Mouse (Mus musculus) C2C12 (cell line): Measurements from ENCODE around the gene Mov10. TPM values are rescaled to one million over a fixed set of nuclear protein-coding genes. Genes with fewer than 3 reads are reported as not detected.
A peak's percentile ranks its signal among the peaks of the same experiment; 100 is the strongest.
"Not testable (repeated sequence)": the region's sequence is repeated elsewhere in the genome, so short reads cannot be mapped to it uniquely, and the experiment has no call there.

Experiments used
- H3K27me3 ChIP-seq: one replicate; pipeline ENCODE4 v1.6.1; 2011; ENCODE audit not compliant: control insufficient read depth, insufficient read depth, insufficient read length
- H3K36me3 ChIP-seq: one replicate; pipeline ENCODE4 v1.6.1; 2011; ENCODE audit not compliant: control insufficient read depth, insufficient read depth
- H3K4me3 ChIP-seq: one replicate; pipeline ENCODE4 v1.5.1; 2011; ENCODE audit warnings: mild to moderate bottlenecking, control low read depth; ENCODE audit not compliant: poor library complexity, insufficient read depth, severe bottlenecking
- H3K79me2 ChIP-seq: one replicate; pipeline ENCODE4 v1.6.1; 2011; ENCODE audit not compliant: control insufficient read depth, insufficient read depth
- H3K79me3 ChIP-seq: one replicate; pipeline ENCODE4 v1.6.1; 2011; ENCODE audit warnings: low read depth, control low read depth
- H3ac ChIP-seq: one replicate; pipeline ENCODE3; 2011; ENCODE audit warnings: low read depth; ENCODE audit not compliant: control insufficient read depth, insufficient read length
- CEBPB ChIP-seq: IDR thresholded peaks from one replicate; pipeline ENCODE4 v1.6.1; 2011; ENCODE audit warnings: low read depth, mild to moderate bottlenecking, control low read depth, moderate library complexity
- CTCF ChIP-seq: IDR thresholded peaks from one replicate; pipeline ENCODE4 v1.5.1; 2011; ENCODE audit not compliant: control insufficient read depth, insufficient read depth, insufficient read length
- FOSL1 ChIP-seq: IDR thresholded peaks from one replicate; pipeline ENCODE4 v1.8.0; 2011; ENCODE audit warnings: mild to moderate bottlenecking, low read length; ENCODE audit not compliant: poor library complexity, insufficient read depth, severe bottlenecking
- MAX ChIP-seq: IDR thresholded peaks from one replicate; pipeline ENCODE4 v1.6.1; 2011; ENCODE audit warnings: mild to moderate bottlenecking, control low read depth
- MYOD1 ChIP-seq: IDR thresholded peaks from one replicate; pipeline ENCODE4 v1.6.1; 2011; ENCODE audit warnings: low read depth; ENCODE audit not compliant: control insufficient read depth, insufficient read length
- MYOG ChIP-seq: IDR thresholded peaks from one replicate; pipeline ENCODE4 v1.6.1; 2011; ENCODE audit not compliant: control insufficient read depth, insufficient read length; ENCODE audit errors: extremely low read depth
- USF1 ChIP-seq: IDR thresholded peaks from one replicate; pipeline ENCODE4 v1.6.1; 2011; ENCODE audit warnings: low read depth, mild to moderate bottlenecking, control low read depth, moderate library complexity
- long read RNA-seq, 2 experiments: library from polyadenylated mRNA; unstranded; transcript quantifications; one replicate each; pipeline ENCODE4 v2.0.0; 2019 to 2020
- polyA plus RNA-seq: library from polyadenylated mRNA; unstranded; fragments of >200 nt; fragmentation: generic; extraction: Trizol; gene quantifications from one replicate; pipeline ENCODE4 v1.2.1, GENCODE M21; 2012; ENCODE audit warnings: missing spikeins

Mov10 gene
- polyA plus RNA-seq: 9.3 TPM
- long read RNA-seq, experiment 1, partial matches to known transcripts: 7 of 9 reads
- long read RNA-seq, experiment 1, other reads (novel, unspliced or antisense): 2 of 9 reads
- long read RNA-seq, experiment 2, transcript Mov10-207 (21 exons, 3,460 nt): major isoform, 6 of 41 reads
- long read RNA-seq, experiment 2, partial matches to known transcripts: 33 of 41 reads
- long read RNA-seq, experiment 2, other reads (novel, unspliced or antisense): 2 of 41 reads

- TF ChIP-seq USF1 (no peak), MYOG (no peak), MYOD1 (no peak), FOSL1 (no peak), CTCF (no peak), MAX (no peak), CEBPB (no peak)
- no peaks in the 10 kb centered on the region for H3K79me3 ChIP-seq
- peaks cover 7% of the 10 kb centered on the region for H3K36me3 ChIP-seq
- no peaks in the 10 kb centered on the region for H3K79me2 ChIP-seq
- peak within 1 kb of the TSS; percentile 71 for H3K4me3 ChIP-seq
- H3K27me3 ChIP-seq: no peaks in the 10 kb centered on the region
- peak within 1 kb of the TSS; percentile 93 for H3ac ChIP-seq
Observed at GRCm38 (mm10) chr3:104817991-104818748, at the start of gene Mov10. Gene Mov10 (minus strand): TSS chr3:104818563.

GRCm38 (mm10) chr3:104866674-104867073 lies 48.3 kb upstream of the Mov10 start:
- Histone ChIP-seq H3K79me3 (peaks cover 40% of the 10 kb centered on the region), H3K36me3 (peaks cover 14% of the 10 kb centered on the region), H3K79me2 (peaks cover 57% of the 10 kb centered on the region)
- not testable (repeated sequence) for H3ac ChIP-seq, H3K4me3 ChIP-seq, H3K27me3 ChIP-seq

GRCm38 (mm10) chr3:104865341-104865788 lies 47.0 kb upstream of the Mov10 start:
- Histone ChIP-seq H3K4me3 (peak overlapping the region; percentile 91), H3K27me3 (no peaks in the 10 kb centered on the region), H3ac (peak overlapping the region; percentile 99), H3K36me3 (peaks cover 9% of the 10 kb centered on the region), H3K79me2 (peaks cover 70% of the 10 kb centered on the region), H3K79me3 (peaks cover 53% of the 10 kb centered on the region)
- peak; percentile 9 for TF ChIP-seq MAX
- TF ChIP-seq MYOD1: no peak

- TF ChIP-seq CTCF (no peak), MYOG (no peak), MYOD1 (peak; percentile 37), USF1 (no peak), CEBPB (no peak), FOSL1 (no peak), MAX (peak; percentile 54)
- Histone ChIP-seq H3K27me3 (no peaks in the 10 kb centered on the region), H3K36me3 (peaks cover 10% of the 10 kb centered on the region), H3ac (peak overlapping the region; percentile 99), H3K79me3 (peaks cover 59% of the 10 kb centered on the region), H3K4me3 (peak overlapping the region; percentile 91), H3K79me2 (peaks cover 76% of the 10 kb centered on the region)
Observed at GRCm38 (mm10) chr3:104864651-104865340, 46.4 kb upstream of the Mov10 start.

- H3K27me3 ChIP-seq: no peaks in the 10 kb centered on the region
- peaks cover 66% of the 10 kb centered on the region for H3K79me3 ChIP-seq
- H3K36me3 ChIP-seq: peaks cover 10% of the 10 kb centered on the region
- H3K79me2 ChIP-seq: peaks cover 83% of the 10 kb centered on the region
- peak within 1 kb of the TSS; percentile 99 for H3ac ChIP-seq
- H3K4me3 ChIP-seq: peak within 1 kb of the TSS; percentile 91
- TF ChIP-seq CTCF (no peak), MYOG (no peak), CEBPB (no peak), FOSL1 (no peak), MYOD1 (no peak), USF1 (no peak), MAX (no peak)
Observed at GRCm38 (mm10) chr3:104863786-104864650, 45.7 kb upstream of the Mov10 start, which contains the start of the genes St7l and Capza1. Gene St7l (plus strand): TSS chr3:104864005. Gene Capza1 (minus strand): TSS chr3:104864505.
